Mouse (Mus musculus) cerebellum, adult 11-12 months (tissue): ENCODE results near the gene Hpn.

Source experiments
- DNase-seq: peaks from one replicate; pipeline ENCODE4 v3.0.0; 2022

Hpn gene

DNA sequence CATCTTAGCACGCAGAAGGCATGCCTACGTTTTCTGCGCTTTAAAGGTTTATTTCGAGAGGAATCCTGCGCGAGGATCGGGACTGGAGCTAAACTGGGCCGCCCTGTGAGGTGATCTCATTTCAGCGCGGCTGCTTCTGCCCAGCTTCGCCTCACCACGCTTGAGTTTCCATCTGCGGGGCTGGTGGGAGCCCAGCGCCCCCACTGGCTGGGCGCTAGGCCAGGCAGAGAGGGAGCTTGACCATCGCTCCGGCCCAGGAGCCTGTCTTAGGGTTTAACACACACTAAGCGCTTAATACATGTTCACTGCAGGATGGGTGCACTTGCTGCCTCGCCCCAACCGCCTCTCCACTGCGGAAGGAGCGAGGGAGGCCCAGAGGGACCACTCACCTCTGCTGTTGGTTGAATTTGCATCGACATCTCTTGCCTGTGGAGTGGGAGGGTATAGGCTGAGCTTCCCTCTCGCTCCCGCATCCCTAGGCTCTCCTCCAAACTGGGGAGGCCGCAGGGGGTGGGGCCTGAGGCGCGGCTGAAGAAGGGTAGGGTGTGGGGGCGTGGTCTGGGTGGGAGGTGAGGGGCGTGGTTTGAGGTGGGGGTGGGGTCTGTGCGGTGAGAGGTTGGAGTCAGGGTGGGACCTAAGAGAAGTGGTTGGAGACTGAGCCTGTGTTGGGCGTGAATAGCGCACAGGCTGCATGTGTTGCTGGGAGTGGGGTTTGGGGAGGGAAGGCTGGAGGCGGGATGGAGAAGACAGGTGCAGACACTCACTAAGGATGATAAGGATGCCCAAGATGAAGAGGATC lies 62.3 kb downstream of the Hpn start:
- DNase-seq: peak; percentile 89

DNA sequence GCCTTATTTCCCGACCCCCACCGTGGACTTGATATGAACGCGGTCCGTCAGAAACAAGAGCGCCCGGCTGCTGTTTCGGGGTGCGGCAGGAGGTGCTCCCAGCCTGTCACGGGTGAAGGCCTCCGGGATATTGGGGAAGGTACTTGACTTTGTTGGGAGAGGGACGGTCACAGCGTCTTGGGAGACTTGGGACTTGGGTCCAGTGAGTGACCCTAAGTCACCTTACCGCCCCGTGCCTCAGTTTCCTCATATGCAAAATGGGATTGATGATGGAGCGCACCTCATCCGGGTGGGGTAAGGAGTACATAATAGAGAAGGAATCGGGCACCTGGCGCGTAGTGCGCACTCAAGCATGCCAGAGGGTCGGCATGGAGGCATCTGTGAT lies 62.8 kb downstream of the Hpn start:
- peak; percentile 60 for DNase-seq

DNA sequence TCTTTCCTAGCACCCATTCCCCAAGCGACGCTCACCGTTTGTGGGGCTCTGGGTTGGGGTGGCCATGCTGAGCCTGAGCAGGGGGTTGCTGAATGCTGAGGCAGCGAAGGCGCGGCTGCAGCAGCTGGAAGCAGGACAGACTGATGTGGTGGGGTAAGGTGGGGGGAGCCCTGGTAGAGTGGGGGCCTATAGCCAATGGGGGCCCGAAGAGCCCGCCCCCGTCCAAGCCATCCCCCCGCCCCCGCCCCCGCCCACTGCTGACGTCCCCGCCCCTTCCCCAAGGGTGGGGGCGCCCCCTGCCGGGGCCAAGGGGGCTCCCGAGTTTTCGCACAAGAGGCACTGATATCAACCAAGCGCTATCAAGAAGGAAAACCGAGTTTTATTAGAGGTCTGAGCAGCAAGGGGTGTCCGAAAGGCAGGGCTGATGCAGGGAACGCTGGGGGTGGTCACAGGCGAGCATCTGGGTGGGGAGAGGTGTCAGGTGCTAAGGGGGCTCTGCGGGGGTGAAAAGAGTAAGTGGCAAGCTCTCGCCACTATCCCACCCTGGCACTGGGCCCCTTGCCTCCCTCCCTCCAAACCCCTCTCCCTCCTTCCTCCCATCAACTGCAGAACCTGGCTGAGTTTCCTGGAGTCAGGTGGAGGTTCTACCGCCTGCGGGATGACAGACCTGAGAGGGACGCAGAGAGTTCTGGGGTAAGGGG lies 63.6 kb downstream of the Hpn start, which contains the start of gene Fxyd7:
TSS of gene Fxyd7 (minus strand) at position 147 of the 701 bp plus-strand sequence.
- peak; percentile 75 for DNase-seq

DNA sequence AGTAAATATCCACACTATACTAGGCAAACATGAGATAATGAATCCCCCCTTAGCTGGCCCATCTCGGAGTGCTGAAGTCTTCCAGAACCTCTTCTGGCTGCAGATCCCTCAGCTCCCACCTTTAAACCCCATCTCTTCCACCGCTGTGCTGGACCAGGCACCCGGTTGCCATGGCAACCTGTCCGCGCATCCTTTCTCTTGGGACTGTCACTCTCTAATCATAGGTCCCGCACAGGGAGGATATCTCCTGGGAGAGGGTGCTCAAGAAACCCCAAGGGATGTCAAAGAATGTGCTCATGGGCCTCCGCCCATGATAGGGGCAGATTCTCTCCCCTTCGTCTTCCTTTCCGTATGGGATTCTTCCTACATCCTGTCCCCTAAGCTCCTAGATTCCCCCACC lies 64.2 kb downstream of the Hpn start:
- peak; percentile 70 for DNase-seq

DNA sequence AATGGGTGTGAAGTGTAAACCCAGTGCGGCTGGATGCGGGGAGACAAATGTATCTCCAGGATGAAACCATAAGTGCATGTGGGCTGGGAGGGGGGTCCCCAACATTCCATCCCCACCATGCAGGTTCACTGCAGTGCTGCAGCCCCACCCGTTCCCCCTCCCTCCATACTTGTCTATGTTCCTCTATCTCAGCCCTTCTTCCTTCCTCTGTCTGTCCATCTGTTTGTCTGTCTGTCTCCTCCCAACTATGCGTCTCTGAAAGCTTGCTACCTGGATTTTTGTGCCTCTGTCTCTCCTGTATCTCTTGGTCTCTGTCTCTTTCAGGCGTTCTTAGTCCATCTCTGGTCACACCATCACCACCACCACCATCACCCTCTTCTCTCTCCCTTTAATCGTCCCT lies 64.6 kb downstream of the Hpn start:
- DNase-seq: no peak

DNA sequence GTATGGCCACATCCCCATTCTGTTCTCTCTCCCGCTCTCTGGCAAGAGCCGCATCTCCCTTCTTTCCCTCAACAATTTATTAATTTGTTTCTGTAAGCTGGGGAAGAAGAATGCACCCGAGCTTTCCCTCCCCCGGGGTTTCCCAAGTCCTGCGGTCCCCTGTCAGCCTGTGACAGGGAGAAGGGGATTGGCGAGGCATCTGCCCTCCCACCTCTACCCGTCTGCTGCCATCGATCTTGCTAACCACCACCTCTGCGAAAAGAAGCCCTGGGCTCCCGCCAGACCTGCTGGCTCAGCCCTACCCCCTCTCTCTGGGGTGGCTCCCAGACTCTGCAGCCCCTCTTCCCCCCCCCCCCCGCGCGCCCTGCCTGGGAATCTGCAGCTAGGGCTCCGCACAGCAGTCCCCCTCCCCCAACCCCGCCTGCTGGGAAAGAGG lies 65.2 kb downstream of the Hpn start:
- DNase-seq: peak; percentile 78

DNA sequence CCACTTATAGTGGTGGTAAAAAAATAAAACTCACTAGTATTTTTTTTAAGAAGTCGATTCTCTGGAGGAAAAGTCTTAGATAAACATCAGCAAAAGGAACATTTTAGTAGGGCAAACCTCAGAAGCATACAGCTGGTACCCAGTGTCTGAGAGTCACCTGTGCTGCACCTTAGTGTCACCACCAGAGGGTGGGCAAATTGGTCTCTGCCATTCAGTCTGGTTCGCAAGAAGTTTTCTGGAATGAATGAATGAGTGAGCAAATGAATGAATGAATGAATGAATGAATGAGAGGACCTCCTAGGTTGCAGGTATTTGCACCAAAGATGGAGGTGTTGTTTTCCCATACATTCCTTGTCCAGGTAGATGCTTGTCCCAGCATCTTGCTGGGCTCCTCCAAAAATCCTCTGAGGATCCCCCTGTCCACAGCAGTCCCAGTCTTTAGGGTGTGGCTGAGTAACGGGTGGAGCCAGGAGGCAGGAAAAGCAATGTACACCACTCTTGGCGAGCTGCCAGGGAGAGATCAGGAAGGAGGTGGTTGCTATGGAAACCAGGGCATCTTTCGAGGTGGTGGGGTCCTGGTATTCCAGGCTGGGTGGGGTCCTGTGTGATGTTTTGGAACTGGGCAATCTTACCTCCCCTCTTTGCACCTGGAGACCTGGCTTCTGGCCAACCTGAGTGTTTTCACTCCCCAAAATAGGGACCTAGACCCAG lies 65.8 kb downstream of the Hpn start:
- no peak for DNase-seq
